Mouse (Mus musculus): ENCODE data around the gene Ercc1.

Gene Ercc1

GRCm38 (mm10) chr7:19344237-19344847, at the start of gene Ercc1:
TSS of gene Ercc1 (plus strand) at chr7:19344778.
- in situ Hi-C loops (cut with MboI, MseI) = loop anchor here (5.0 kb wide), 1 partner anchor 37 kb away; no protein-coding TSS in a partner anchor

DNA sequence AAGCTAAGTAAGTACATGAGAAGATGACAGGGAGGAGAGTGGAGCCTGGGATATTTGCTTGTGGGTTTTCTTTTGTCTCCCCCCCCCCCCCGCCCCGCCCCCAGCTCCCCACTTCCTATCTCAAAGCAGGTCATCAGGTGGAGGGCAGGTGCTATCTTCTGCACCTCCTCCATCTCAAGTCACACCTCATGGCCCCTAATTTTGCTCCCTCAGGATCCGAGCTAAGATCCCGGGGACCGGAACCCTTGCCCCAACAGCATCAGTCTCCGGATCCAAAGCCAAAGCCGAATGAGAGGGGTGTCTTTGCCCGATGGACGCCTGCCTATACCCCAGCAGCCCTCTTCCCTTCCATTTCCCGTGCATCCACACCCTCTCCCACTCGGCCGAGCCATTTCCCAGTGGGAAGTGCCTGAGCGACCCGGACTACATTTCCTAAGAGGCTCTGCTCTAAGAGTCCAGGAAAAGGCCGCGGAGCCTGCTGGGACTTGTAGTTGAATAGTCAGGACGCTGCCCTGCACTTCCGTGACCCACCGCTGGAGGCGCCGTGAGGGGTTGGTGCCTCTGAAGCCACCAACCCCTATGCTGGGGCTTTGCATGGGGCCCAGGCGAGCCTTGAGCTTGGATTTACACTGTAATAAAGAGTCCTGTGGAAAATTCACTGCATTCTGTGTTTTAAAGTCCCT, 48.9 kb upstream of the Ercc1 start:
- in situ Hi-C loops (cut with MboI, MseI) = no loop called here

- in situ Hi-C loops (cut with MboI, MseI) = no loop called here
These were observed 47.5 kb upstream of the Ercc1 start for GRCm38 (mm10) chr7:19297034-19297433.

DNA sequence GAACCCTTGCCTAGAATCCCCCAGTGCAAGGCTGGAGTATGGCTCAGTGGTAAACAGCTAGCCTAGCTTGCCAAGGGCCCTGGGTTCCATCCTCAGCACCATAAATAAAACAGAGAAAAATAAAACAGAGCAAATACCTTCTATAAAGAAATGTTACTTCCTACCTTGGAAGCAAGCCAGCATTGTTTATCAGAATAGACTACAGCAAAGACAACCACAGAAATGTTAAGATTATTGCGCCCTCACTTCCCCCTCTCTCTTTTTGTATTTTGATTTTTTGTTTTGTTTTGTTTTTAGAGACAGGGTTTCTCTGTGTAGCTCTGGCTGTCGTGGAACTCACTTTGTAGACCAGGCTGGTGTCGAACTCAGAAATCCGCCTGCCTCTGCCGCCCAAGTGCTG, 46.8 kb upstream of the Ercc1 start:
- in situ Hi-C loops (cut with MboI, MseI) = no loop called here

- in situ Hi-C loops (cut with MboI, MseI) = no loop called here
These were observed 45.4 kb upstream of the Ercc1 start for GRCm38 (mm10) chr7:19299194-19299593.

DNA sequence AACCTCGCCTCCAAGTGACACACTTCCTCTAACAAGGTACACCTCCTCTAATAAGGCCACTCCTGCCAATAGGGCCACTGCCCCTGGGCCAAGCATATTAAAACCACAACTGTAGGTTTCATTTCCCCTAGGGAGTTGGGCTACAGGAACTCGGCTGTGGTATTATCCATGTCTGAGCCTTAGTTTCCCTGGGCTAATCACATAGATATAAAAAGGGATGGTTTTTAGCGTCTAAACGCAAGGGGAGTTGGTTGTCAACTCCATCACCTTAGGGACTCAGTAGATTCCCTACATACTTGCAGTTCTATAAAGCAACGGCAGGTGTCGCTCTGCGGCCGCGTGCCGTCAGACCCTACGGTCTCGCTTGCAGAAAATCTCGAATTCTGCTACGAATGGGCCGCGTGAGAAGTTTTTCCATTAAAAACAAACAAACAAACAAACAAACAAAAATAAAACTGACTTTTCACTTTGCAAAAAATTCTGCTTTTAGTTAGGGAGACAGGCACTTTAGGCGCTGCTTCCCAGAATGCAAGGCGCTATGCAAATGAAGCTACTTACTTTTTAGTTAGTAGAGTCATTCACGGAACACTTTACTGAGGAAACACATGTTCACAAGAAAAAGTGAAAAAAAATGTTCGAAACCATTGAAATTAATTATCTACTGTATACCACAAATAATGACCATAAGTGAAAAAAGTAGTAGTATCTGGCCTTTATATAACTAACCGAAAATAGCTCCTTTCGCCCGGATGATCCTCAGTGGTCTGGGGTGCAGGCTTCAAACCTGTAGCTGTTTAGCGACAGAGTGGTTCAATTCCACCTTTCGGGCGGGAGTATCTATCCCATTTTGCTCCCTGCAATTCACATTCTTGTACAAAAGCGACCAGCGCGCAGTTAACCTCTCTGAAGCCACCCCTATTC, 43.8 kb upstream of the Ercc1 start:
- in situ Hi-C loops (cut with MboI, MseI) = no loop called here

DNA sequence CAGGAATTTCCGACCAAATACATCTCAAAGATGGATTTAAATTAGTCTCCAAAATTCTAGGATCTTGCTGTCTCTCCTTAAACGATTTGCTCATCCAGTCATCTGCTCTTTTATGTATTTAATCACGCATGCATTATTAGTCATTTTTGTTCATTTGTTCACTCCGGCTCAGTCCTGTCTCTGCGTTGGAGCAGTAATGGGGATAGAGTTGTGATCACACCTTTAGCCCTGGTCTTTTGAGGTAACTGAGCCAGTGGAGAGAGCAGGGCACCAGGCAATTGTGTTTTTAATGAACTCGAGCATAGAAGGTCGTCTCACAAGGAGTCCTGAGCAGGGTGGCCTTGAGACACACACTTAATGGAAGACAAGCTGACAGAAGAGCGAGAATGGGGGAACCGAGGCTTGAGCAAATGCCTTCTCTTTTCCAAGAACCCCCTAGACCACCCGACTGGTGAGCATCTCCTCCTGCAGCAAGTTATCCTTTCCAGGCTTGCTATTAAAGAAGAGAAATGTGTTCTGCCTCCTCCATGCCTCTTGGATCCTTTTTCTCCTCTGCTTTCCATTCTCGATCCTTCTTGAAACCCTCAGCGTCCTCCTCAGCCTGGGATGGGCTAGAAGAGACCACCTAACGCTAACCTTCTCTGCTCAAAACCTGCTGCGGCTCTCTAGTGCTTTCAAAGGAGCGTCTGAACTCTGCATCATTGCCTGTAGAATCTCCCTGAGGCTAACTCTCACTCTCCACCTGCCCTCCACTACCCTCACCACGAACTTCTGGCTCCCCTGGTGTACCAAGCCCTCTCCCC, 42.9 kb upstream of the Ercc1 start:
- in situ Hi-C loops (cut with MboI, MseI) = no loop called here

DNA sequence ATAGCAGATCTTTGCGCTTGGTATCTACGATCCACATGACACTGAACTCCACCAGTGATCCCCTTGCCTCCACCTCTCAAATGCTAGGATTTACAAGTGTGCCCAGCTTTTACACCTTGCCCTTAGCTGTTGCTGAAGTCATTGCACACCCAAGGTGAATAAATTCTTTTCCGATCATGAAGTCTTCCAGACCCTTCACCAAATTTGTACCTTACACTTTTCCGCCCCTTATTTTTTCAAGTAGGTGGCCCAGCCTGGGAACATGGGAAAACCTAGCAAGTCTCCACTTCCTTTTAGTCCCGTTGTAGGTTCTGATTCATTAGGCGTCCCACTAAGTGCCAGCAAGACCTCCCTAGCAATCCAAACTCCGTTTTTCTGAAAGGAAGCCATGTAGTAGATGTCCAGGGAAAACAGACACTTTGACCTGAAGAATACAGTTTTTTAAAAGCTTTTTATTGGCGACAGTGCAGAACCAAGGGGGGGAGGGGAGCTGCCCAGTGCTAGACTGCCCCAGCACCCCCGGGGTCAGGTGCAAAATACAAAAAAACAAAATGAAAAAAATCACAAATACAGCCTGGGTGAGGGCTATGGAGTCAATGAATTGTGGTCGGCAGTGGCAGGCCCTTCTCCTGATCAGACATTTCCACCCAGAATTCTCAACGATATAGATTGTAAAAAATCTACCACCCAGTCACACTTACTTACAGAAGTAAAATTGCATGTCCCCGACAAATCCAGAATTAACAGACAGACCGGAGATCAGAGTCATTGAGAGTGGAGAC, 42.1 kb upstream of the Ercc1 start:
- in situ Hi-C loops (cut with MboI, MseI) = no loop called here

DNA sequence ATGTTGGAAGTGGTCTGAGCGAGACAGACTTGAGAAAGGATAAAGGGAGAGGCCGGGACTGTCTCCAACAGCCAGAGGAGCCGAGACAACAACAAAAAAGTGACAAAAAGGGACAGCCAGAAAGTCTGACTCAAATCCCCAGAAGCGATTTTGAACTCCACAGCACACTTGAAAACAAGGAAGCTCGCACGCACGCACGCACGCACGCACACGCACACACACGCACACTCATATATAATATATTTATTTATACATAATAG, 41.6 kb upstream of the Ercc1 start:
- in situ Hi-C loops (cut with MboI, MseI) = no loop called here

DNA sequence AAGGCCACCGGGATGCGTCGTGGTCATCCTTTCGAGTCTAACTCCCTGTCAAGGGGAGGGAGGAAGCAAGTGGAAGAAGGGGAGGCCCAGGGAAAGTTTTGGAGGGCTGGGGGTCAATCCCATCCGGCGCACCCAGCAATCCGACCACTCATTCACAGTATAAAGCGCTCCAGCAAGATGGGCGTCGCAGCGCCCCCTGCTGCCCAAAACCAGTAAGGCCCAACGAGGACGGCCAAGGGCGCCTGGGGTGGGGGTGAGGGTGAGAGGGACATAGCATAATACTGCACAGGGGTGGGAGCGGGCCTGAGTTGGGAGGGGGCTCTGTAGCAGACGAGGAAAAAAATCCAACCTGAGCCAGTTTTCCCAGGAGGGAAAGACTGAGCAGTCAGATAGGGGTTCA, 40.8 kb upstream of the Ercc1 start:
- in situ Hi-C loops (cut with MboI, MseI) = no loop called here

DNA sequence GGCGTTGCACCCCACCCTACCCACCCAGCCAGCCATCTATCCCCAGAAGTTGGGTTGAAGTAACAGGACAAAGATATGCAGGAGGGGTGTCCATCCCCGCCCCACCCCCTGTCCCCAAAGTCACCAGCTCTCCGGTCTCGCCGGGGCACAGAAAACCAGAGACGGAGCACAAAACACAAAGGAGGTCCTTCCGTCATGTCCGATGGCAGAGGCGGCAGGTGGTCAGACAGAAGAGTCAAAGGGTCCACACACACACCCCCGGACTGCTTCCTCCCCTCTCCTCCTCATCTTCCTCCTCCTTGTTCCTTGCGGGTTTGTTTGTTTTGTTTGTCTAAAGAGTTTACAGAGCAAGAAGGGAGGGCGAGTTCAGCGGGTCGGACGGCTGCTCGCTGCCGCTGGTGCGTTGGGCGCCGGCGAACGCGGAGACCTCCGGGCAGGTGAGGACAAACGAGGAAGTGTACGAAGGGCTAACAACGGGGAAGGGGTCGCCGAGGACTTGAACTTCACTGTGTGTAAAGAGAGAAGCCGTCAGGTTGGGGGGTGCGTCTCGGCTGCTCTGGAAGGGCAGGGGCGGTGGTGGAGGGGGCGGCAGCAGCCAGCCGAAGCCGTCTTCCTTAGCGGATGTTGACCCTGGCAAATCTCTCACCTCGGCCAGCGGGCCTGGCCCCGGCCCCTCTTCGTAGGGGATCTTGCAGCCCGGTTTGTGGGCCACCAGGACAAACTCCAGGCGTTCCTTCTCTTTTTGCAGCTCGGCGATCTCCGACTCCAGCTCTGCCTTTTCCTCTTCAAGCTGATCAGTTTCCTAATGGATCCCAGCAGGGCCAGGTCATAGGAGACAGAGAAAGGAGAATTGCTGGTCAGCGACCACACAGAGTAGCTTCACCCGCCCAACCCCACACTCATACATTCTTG, 39.8 kb upstream of the Ercc1 start:
- in situ Hi-C loops (cut with MboI, MseI) = loop anchor here (5.0 kb wide), 1 partner anchor 38 kb away; the partner anchor contains the start of gene Ercc1

DNA sequence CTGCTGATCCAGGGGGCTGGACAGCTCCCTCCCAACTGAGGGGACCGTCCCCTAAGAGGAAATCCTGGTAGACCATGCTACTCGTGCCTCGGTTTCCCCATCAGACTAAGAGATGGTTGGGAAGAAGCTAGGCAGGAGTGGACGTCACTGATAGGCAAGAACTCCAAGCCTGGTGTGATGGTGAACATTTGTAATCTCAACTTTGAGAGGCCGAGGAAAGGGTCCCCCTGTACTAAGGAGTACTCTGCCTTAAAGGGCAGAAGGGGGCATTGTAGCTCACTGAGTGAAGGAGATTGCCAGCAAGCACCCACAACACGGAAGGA, 39.2 kb upstream of the Ercc1 start:
- in situ Hi-C loops (cut with MboI, MseI) = loop anchor here (5.0 kb wide), 1 partner anchor 37 kb away; the partner anchor contains the start of gene Ercc1

DNA sequence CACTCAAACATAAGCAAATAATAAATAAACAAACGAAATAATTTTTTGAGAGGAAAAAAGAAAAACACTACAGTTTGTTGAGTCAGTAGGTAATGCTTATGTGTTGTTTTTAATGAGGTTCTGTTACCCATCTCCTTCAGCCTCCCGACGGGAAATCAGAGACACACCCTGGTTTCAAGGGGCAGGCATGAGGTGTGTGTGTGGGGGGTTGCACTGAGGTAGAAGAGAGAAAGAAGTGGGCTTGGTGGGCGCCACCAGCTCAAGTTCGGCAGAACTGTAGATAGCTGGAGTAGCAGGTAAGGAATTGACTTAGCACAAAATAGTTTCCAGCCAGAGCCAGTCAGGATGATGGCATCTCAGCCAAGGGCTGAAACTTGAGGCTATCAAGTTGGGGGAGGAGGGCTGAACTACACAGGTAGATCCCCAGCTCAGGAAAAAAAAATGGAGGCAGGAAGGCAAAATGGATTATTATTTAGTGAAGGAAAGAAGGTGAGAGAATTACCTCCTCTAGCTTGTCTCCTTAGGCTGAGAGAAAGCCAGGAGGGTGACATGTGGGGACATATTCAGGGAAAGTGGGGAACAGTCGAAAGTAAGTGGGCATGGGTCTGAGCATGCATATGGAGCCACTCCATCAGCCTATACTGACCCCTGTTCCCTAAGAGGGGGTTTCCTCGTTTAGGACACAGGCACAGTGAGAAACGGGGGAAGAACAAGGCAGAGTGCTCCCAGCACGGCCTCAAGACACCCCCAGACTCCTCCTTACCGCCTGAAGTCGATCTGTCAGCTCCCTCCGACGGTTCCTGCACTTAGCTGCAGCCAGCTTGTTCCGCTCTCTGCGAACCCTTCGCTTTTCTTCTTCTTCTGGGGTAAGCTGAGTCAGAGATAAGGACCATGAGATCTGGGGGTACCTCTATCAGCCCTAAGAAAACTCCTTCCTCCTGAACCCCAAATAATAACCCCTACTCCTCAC, 38.5 kb upstream of the Ercc1 start:
- in situ Hi-C loops (cut with MboI, MseI) = loop anchor here (5.0 kb wide), 1 partner anchor 36 kb away; the partner anchor contains the start of gene Ercc1

GRCm38 (mm10) chr7:19306819-19307738, 37.5 kb upstream of the Ercc1 start:
- in situ Hi-C loops (cut with MboI, MseI) = loop anchor here (5.0 kb wide), 1 partner anchor 35 kb away; the partner anchor contains the start of gene Ercc1

GRCm38 (mm10) chr7:19307739-19308453, 36.7 kb upstream of the Ercc1 start:
- in situ Hi-C loops (cut with MboI, MseI) = loop anchor here (5.0 kb wide), 1 partner anchor 34 kb away; the partner anchor contains the start of gene Ercc1

- in situ Hi-C loops (cut with MboI, MseI) = loop anchor here (5.0 kb wide), 1 partner anchor 34 kb away; the partner anchor contains the start of gene Ercc1
These were observed 35.9 kb upstream of the Ercc1 start for GRCm38 (mm10) chr7:19308454-19309277.

Measured in T-helper 1 cell (primary cell).